Mouse (Mus musculus) right cerebral cortex, postnatal 10 days (tissue): ENCODE results near the gene Pdcd10.

ENCODE experiments used
- DNase-seq, 2 experiments: peaks; one replicate each; pipeline ENCODE4 v3.0.0; 2021; ENCODE audit warnings: low spot score in 2 of 2

The Pdcd10 gene

GRCm38 (mm10) chr3:75556695-75557291 is at the start of gene Pdcd10:
Pdcd10 (minus strand) TSS chr3:75556856.
- peak; percentile 100 for DNase-seq

GRCm38 (mm10) chr3:75584898-75585297 is 28.2 kb upstream of the Pdcd10 start:
- peak in 1 of 2 experiments; percentile 28 for DNase-seq

GRCm38 (mm10) chr3:75583293-75583692 is 26.6 kb upstream of the Pdcd10 start:
- DNase-seq, result peak in 1 of 2 experiments; percentile 25

- DNase-seq, result no peak
These were observed 22.7 kb upstream of the Pdcd10 start for GRCm38 (mm10) chr3:75579352-75579751.

GRCm38 (mm10) chr3:75575582-75575981 is 18.9 kb upstream of the Pdcd10 start:
- DNase-seq, result no peak

GRCm38 (mm10) chr3:75574074-75574473 is 17.4 kb upstream of the Pdcd10 start:
- no peak for DNase-seq

- DNase-seq, result peak; percentile 92 to 95
These were observed 636 bp upstream of the Pdcd10 start, which contains the start of gene Serpini1 for GRCm38 (mm10) chr3:75557292-75557691. Serpini1 (plus strand) TSS chr3:75557547.

- DNase-seq, result no peak
These were observed 448 bp downstream of the Pdcd10 start for GRCm38 (mm10) chr3:75556121-75556694.

GRCm38 (mm10) chr3:75551248-75551647 is 5.4 kb downstream of the Pdcd10 start:
- no peak for DNase-seq

GRCm38 (mm10) chr3:75544287-75544686 is 12.4 kb downstream of the Pdcd10 start:
- no peak for DNase-seq

- DNase-seq, result no peak
These were observed 13.8 kb downstream of the Pdcd10 start for GRCm38 (mm10) chr3:75542852-75543251.

- DNase-seq, result no peak
These were observed 15.4 kb downstream of the Pdcd10 start for GRCm38 (mm10) chr3:75541259-75541658.

GRCm38 (mm10) chr3:75534045-75534834 is 22.4 kb downstream of the Pdcd10 start:
- no peak for DNase-seq

GRCm38 (mm10) chr3:75531074-75531473 is 25.6 kb downstream of the Pdcd10 start:
- no peak for DNase-seq

GRCm38 (mm10) chr3:75522527-75522926 is 34.1 kb downstream of the Pdcd10 start:
- no peak for DNase-seq

- DNase-seq, result no peak
These were observed 35.3 kb downstream of the Pdcd10 start for GRCm38 (mm10) chr3:75521314-75521713.

- DNase-seq, result peak; percentile 27 to 52
These were observed 38.9 kb downstream of the Pdcd10 start for GRCm38 (mm10) chr3:75517631-75518250.

GRCm38 (mm10) chr3:75498961-75499960 is 57.4 kb downstream of the Pdcd10 start:
- no peak for DNase-seq

- no peak for DNase-seq
These were observed 63.7 kb downstream of the Pdcd10 start for GRCm38 (mm10) chr3:75492913-75493312.

GRCm38 (mm10) chr3:75482056-75482455 is 74.6 kb downstream of the Pdcd10 start, which contains the start of gene Wdr49:
Wdr49 (minus strand) TSS chr3:75482156.
- no peak for DNase-seq

GRCm38 (mm10) chr3:75475106-75475505 is 81.5 kb downstream of the Pdcd10 start:
- no peak for DNase-seq
